Mouse (Mus musculus) bone marrow macrophage, adult 2 months (primary cell): ENCODE measurements around the gene Olfr1357. TPM values are rescaled to one million over a fixed set of nuclear protein-coding genes. Genes with fewer than 3 reads are reported as not detected.

ENCODE experiments used
- H3K27ac ChIP-seq: 2 replicates; pipeline ENCODE4 v1.5.1; 2012; ENCODE audit warnings: low read depth, low read length; ENCODE audit not compliant: insufficient read depth
- H3K4me1 ChIP-seq: 2 replicates; pipeline ENCODE4 v1.6.1; 2012; ENCODE audit warnings: low read length; ENCODE audit not compliant: control insufficient read depth, insufficient read depth
- H3K4me3 ChIP-seq: 2 replicates; pipeline ENCODE4 v1.5.1; 2012; ENCODE audit warnings: mild to moderate bottlenecking, low read length, moderate library complexity; ENCODE audit not compliant: insufficient read depth
- CTCF ChIP-seq: IDR thresholded peaks from 2 replicates; pipeline ENCODE4 v1.5.1; 2012; ENCODE audit warnings: low read depth, mild to moderate bottlenecking, low read length, moderate library complexity
- POLR2A ChIP-seq: IDR thresholded peaks from 2 replicates; pipeline ENCODE4 v1.6.1; 2012; ENCODE audit warnings: mild to moderate bottlenecking, low read depth, low read length, borderline replicate concordance
- polyA plus RNA-seq: library from polyadenylated mRNA; stranded (reverse); fragments of >200 nt; gene quantifications from 2 replicates; pipeline ENCODE4 v1.2.4, GENCODE M21; 2012; ENCODE audit not compliant: missing spikeins, insufficient read depth, insufficient read length

The Olfr1357 gene
- polyA plus RNA-seq, 1 experiment, result not detected

DNA sequence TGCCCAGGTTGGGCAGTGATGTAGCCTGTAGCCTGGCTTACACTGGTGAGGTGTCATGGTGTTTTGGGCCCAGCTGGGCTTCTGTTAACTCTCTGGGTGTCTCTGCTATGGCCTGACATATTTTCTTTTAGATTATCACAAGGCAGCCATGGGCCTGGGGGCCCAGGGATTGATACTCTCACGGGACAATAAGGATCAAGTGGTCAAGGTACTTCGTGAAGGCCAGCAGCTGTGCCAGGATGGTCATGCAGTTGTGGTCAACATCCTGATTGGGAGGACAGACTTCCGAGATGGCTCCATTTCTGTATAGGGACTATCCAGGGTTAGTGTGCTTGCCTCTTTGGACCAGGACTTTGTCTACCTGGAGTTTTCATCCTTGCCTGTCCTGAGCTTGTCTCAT, 33.9 kb downstream of the Olfr1357 start:
- H3K4me3 ChIP-seq, result no peak overlapping the region
- H3K4me1 ChIP-seq, result no peaks in the 10 kb centered on the region
- no peak for TF ChIP-seq CTCF
- TF ChIP-seq POLR2A, result no peak

DNA sequence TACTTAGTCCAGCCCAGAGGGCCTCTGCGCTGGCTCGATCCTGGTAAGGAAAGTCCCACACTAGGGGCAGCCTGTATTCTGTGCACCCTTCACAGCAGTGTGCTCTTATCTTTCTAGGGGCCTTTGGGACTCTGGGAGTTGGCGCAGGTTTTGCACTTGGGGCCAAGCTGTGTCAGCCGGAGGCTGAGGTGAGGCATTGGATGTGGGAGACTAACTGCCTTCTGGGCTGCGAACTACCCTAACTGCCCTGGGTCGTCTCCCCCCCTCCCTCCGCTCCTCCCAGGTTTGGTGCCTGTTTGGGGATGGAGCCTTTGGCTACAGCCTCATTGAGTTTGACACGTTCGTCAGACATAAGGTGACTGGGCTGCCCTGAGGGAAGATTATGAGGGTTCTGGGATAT, 34.5 kb downstream of the Olfr1357 start:
- TF ChIP-seq POLR2A, result no peak
- TF ChIP-seq CTCF, result no peak
- H3K4me1 ChIP-seq, result no peaks in the 10 kb centered on the region
- no peak overlapping the region for H3K4me3 ChIP-seq
- H3K27ac ChIP-seq, result no peak overlapping the region

More for the DNA sequence above, 33.9 kb downstream of the Olfr1357 start:
- H3K27ac ChIP-seq, result no peak overlapping the region

DNA sequence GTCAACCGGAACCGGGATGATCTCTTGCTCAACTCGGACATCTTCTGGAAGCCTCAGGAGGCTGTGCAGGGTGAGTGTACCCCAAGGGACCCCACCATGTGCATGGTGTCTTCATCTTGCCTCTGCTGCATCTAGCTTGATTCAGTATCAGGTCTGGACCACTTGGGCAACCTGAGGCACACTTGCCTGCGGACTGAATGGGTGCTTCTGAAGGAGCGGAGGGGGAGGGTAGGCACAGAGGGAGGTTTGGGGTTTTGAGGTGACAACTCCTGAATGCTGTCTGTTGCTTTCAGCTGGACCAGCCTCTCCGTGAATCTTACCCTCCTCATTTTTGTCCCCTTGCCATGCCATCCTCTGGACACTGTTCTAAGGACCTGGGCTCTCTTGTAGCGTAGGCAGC, 36.8 kb downstream of the Olfr1357 start:
- Histone ChIP-seq H3K4me1 (no peaks in the 10 kb centered on the region), H3K4me3 (no peak overlapping the region), H3K27ac (no peak overlapping the region)
- no peak for TF ChIP-seq POLR2A

DNA sequence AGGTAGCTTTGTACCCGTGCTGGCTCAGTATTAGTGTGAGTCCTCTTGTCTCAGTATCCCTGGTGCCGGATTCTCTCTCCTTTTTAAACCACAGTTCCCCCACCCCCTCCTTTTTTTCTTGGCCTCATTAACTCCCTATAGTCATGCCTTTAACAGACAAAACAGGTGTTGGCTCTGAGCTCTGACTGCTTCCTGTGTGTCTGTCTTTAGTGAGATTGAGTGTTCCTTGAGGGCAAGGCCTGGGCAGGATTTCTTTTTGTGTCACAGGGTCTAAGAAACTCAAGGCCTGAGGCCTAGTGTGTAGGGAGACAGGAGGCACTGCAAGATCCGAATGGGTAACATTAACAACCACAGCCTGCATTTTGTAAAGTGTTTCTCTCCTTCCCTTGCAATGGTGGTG, 39.7 kb downstream of the Olfr1357 start:
- TF ChIP-seq POLR2A, result no peak
- no peak for TF ChIP-seq CTCF
- H3K27ac ChIP-seq, result no peak overlapping the region
- H3K4me1 ChIP-seq, result peaks cover 5% of the 10 kb centered on the region; the same call in 1 of the 2 replicates
- no peak overlapping the region for H3K4me3 ChIP-seq

DNA sequence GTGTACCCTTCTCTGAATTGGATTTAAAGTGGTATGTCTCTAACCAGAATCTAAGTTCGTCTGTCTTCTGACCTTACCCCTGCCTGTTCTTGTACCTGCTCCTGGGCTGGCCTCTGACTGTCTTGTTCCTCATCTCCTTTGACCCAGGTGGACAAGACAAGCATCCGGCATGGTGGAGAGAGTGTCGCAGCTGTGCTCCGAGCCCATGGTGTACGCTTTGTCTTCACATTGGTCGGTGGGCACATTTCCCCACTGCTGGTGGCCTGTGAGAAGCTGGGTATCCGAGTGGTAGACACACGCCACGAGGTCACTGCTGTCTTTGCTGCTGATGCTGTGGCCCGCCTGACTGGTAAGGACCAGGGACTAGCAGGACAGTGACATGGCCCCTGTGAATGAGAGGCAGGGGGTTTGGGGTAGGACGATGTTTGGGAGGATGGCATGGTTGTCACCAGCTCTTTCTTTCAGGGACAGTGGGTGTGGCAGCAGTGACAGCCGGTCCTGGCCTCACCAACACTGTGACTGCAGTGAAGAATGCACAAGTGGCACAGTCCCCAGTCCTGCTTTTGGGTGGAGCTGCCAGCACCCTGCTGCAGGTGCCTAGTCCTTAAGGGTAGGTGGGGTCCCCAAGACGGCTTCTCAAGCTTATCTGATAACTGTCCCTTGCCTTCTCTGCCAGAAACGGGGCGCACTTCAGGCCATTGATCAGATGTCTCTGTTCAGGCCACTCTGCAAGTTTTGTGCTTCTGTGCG, 41.3 kb downstream of the Olfr1357 start:
- no peak overlapping the region for H3K4me3 ChIP-seq
- H3K27ac ChIP-seq, result no peak overlapping the region
- H3K4me1 ChIP-seq, result peaks cover 5% of the 10 kb centered on the region; the same call in 1 of the 2 replicates
- no peak for TF ChIP-seq CTCF
- no peak for TF ChIP-seq POLR2A

DNA sequence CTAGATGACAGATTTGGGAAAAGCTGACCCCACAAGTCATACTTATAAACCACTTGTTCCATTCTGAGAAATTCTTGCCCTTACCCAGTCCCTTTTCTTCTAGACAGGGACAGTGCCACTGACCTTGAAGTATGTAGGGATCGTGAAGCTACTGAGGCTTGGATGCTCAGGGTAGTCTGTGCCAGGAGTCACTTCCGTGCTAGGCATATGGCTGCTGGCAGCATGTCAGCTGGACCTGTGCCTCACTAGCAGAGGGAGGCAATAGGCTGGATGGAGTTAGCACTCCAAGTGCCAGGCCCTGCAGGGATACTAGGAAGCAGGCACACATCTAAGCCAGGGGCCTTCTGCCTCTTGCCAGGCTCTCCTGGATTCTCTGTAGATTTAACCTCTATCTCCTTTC, 42.2 kb downstream of the Olfr1357 start:
- TF ChIP-seq POLR2A, result no peak
- TF ChIP-seq CTCF, result no peak
- Histone ChIP-seq H3K4me3 (peak overlapping the region; percentile 72), H3K4me1 (peaks cover 5% of the 10 kb centered on the region; the same call in 1 of the 2 replicates), H3K27ac (no peak overlapping the region)

DNA sequence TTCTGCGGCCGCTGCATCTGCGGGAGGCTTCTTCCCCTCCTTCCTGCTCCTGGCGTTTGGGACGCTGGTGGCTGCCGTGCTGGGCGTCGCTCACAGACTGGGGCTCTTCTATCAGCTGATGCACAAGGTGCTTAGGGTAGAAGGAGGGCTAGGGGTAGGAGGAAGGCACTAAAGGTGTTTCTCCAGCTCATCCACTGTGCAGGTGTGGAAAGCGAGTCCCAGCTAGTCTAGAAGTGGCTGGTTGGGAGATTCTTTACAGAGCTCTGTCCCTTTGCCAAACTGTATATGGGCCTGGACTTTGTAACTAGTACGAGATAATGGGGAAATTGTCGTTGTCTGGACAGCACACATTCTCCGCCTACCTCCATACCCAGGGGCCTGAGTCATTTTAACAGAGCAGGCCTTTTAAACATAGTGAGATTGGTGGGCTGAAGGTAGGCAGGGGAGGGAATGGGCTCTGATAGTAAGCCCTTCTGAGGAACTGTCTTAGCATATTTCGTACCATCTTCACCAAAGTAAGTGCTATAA, 42.7 kb downstream of the Olfr1357 start:
- H3K4me3 ChIP-seq, result peak overlapping the region; percentile 72
- H3K4me1 ChIP-seq, result peaks cover 5% of the 10 kb centered on the region; the same call in 1 of the 2 replicates
- TF ChIP-seq CTCF, result no peak
- TF ChIP-seq POLR2A, result no peak
- peak overlapping the region; percentile 39 for H3K27ac ChIP-seq

DNA sequence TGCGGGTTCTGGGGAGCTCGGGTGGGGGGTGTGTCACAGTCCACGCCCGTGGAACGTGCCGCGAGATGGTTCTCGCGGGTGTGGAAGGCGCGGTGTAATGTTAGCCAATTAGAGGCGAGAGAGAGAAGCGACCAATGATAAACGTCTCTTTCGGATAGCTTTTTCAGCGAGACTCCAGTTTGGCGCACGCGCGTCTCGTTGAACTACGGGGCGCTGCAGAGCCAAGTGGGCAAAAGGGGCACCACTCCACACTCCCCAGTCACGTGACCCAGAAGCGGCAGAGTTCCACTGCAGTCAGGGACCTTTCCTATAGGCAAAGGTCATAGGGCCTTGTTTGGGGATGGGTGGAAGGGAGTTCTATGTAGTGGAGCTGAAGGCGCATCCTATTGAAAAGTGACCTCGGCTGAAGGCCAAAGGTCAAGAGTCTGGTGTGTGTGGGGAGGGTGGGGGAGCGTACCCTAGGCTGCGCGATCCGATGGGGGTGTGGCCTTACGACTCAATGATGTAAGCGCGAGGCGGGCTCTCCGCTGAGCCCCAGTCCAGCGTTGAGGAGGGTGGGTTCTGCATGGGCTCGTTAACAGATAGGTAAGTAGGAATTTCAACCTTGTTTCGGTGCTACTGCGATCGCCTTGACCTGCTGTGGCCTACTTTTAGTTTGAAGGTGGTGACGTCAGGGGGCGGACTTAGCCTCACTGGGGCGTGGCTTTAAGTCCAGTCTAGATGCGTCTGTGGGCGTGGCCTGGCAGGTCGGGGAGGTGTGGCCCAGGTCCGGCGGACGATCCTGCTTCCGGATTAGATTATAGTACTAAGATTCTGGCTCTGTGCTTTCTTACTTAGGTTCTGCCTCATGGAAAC, 43.4 kb downstream of the Olfr1357 start, which contains the start of gene Ilvbl:
Gene Ilvbl, plus strand, starts transcription at position 97 of the 855 bp plus-strand sequence.
- 0 out of 2 replicates have a peak, but pooled peaks have one; percentile 36 for TF ChIP-seq POLR2A
- TF ChIP-seq CTCF, result no peak

DNA sequence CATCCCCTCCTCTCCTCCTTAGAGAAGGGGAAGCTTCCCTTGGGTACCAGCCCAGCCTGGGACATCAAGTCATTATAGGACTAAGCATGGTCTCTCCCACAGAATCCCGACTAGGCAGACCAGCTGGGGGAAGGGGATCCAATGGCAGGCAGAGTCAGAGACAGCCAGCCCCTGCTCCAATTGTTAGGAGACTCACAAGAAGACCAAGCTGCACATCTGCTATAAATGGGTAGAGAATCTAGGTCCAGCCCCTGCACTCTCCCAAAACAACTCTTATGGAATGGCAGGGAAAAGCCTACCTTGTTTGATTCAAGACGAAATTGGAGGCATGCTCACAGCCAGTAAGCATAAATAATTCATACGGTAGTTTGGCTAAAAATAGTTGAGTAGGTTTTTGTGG, 44.6 kb downstream of the Olfr1357 start:
- H3K4me1 ChIP-seq, result peaks cover 5% of the 10 kb centered on the region; the same call in 1 of the 2 replicates
- H3K4me3 ChIP-seq, result no peak overlapping the region
- TF ChIP-seq POLR2A (no peak), CTCF (no peak)
- no peak overlapping the region for H3K27ac ChIP-seq

More for the DNA sequence above, 43.4 kb downstream of the Olfr1357 start, which contains the start of gene Ilvbl:
- H3K27ac ChIP-seq, result peak within 1 kb of the TSS; percentile 79
- H3K4me1 ChIP-seq, result peaks cover 5% of the 10 kb centered on the region; the same call in 1 of the 2 replicates
- peak within 1 kb of the TSS; percentile 72 for H3K4me3 ChIP-seq
